Mouse (Mus musculus) right cerebral cortex, postnatal 4 days (tissue): ENCODE measurements around the gene Gbe1.

Experiments used
- DNase-seq: peaks from one replicate; pipeline ENCODE4 v3.0.0-alpha.2; 2022

Gene Gbe1

GRCm38 (mm10) chr16:70602326-70602725 is 288.6 kb downstream of the Gbe1 start:
- peak; percentile 5 for DNase-seq

GRCm38 (mm10) chr16:70608358-70608757 is 294.6 kb downstream of the Gbe1 start:
- no peak for DNase-seq

GRCm38 (mm10) chr16:70617691-70618090 is 303.9 kb downstream of the Gbe1 start:
- DNase-seq: no peak

DNA sequence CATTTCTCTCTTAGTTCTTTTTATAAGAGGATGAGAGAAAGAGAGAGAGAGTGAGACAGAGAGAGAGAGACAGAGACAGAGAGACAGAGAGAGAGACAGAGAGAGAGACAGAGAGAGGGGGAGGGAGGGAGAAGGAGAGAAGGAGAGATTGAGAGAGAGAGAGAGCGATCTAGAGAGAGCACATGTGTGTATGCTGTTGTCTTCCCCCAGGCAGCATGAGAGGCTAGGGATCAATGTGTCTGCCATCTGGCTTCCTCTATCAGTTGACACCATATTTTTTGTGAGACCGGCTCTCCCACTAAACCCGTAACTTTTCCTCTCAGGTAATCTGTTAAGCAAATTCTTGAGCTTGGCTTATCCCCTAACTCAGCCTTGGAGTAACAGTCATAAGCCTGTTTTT is 304.4 kb downstream of the Gbe1 start:
- DNase-seq: no peak
